Mouse (Mus musculus): ENCODE data around the gene Rae1. TPM values are rescaled to one million over a fixed set of nuclear protein-coding genes. Genes with fewer than 3 reads are reported as not detected.

Rae1 gene
- polyA plus RNA-seq, 1 experiment from 2014 or later, result 156 TPM

DNA sequence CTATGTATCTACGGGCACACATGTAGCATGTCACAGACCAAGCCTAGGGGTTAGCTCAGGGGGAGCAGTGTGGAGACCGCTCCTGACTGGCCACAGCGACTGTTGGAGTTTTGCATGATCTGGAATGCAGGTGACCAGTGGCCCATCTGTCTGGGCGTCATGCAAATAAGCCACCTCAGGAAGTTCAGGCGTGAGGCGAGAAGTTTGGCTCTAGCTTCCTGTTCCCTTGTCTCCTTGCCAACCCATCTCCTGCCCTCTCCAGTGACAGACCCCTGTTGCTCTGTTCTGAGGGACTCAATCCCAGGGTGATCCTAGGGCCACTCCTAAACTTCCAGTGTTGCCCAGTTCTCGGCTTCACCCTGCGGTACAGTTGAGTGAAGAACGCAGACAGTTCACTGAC, 60.5 kb downstream of the Rae1 start:
- 91% methylated on average over 9 of the region's 9 CpGs for WGBS
- H3K4me3 ChIP-seq (replicated peaks; ENCODE audit: low read length), result no peak overlapping the region
- no peak overlapping the region for H3K27ac ChIP-seq (ENCODE audit: low read length)
- H3K9me3 ChIP-seq (ENCODE audit: control insufficient read depth, low read length), result no peaks in the 10 kb centered on the region
- no peak for ATAC-seq
- H3K4me1 ChIP-seq (replicated peaks; ENCODE audit: control insufficient read depth, insufficient read depth, low read length), result no peaks in the 10 kb centered on the region
- H3K9ac ChIP-seq (replicated peaks; ENCODE audit: low read depth, low read length), result no peak overlapping the region
- H3K4me2 ChIP-seq (ENCODE audit: low read length), result no peak overlapping the region
- H3K36me3 ChIP-seq (ENCODE audit: control insufficient read depth, insufficient read depth), result no peaks in the 10 kb centered on the region
- no peaks in the 10 kb centered on the region for H3K27me3 ChIP-seq (replicated peaks; ENCODE audit: control insufficient read depth, insufficient read depth, low read length)

DNA sequence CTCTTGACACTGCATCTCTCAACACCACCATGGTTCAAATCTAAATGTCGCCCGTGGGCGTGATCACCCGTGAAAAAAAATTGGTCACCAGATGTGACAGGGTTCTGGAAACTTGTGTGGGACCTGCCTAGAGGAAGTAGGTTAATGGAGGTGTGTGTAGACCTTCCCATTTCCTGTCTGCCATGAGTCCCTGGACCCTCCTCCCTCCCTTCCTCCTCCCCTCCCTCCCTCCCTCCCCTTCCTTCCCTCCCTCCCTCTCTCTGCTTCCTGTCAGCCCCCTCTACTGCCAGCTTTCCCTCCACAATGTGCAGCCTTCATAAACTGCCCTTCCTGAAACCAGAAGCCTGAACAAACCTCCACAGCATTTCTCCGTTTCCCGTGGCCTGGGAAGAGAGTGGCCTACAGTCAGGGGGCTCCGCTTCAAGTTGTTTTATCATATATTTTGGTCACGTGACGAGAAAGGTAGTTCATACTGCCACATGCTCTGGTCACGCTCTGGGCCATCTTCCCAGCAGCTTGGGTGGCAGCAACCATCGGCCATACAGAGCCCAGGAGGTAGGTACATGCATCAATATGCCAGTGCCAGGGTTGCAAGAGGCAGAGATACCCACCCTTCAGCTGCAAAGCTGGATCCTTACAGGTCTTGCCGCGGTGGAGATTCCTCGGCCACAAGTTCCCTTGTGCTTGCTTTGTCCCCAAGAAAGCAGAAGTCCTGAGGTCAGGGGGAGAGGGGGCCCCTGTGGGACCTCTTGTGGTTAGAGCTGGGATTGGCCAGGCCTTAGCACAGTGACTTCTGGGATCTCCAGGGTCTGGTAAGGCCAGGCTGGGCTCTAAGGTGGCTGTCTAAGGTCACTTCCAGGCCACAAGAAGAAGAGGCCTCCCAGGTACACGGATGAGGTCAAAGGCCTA, 61.8 kb downstream of the Rae1 start:
- H3K4me1 ChIP-seq (replicated peaks; ENCODE audit: control insufficient read depth, insufficient read depth, low read length), result no peaks in the 10 kb centered on the region
- H3K27ac ChIP-seq (ENCODE audit: low read length), result no peak overlapping the region
- no peak overlapping the region for H3K4me3 ChIP-seq (replicated peaks; ENCODE audit: low read length)
- no peaks in the 10 kb centered on the region for H3K9me3 ChIP-seq (ENCODE audit: control insufficient read depth, low read length)
- H3K9ac ChIP-seq (replicated peaks; ENCODE audit: low read depth, low read length), result no peak overlapping the region
- 81% methylated on average over 15 of the region's 15 CpGs for WGBS
- no peak overlapping the region for H3K4me2 ChIP-seq (ENCODE audit: low read length)
- no peak for ATAC-seq
- H3K36me3 ChIP-seq (ENCODE audit: control insufficient read depth, insufficient read depth), result no peaks in the 10 kb centered on the region
- no peaks in the 10 kb centered on the region for H3K27me3 ChIP-seq (replicated peaks; ENCODE audit: control insufficient read depth, insufficient read depth, low read length)

DNA sequence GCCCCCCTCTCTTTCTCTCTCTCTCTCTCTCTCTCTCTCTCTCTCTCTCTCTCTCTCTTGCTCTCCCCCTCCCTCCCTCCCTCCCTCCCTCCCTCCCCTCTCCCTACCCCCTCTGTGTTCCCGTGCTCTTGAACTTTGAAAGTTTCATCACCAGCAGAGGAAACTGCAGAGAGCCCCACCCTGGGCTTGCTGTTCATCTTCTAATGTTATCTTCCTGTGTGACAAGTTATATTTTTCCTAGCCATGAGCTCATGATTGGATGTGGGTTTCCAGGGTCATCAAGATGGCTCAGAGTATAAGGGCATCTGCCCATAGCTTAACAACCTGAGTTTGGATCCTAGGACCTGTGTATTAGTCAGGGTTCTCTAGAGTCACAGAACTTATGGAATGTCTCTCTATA, 63.3 kb downstream of the Rae1 start:
- no peaks in the 10 kb centered on the region for H3K4me1 ChIP-seq (replicated peaks; ENCODE audit: control insufficient read depth, insufficient read depth, low read length)
- no peaks in the 10 kb centered on the region for H3K27me3 ChIP-seq (replicated peaks; ENCODE audit: control insufficient read depth, insufficient read depth, low read length)
- no peaks in the 10 kb centered on the region for H3K36me3 ChIP-seq (ENCODE audit: control insufficient read depth, insufficient read depth)
- H3K4me2 ChIP-seq (ENCODE audit: low read length), result no peak overlapping the region
- ATAC-seq, result no peak
- H3K4me3 ChIP-seq (replicated peaks; ENCODE audit: low read length), result no peak overlapping the region
- H3K9ac ChIP-seq (replicated peaks; ENCODE audit: low read depth, low read length), result no peak overlapping the region
- no peak overlapping the region for H3K27ac ChIP-seq (ENCODE audit: low read length)
- 63% methylated on average over 1 of the region's 1 CpGs for WGBS
- H3K9me3 ChIP-seq (ENCODE audit: control insufficient read depth, low read length), result no peaks in the 10 kb centered on the region

DNA sequence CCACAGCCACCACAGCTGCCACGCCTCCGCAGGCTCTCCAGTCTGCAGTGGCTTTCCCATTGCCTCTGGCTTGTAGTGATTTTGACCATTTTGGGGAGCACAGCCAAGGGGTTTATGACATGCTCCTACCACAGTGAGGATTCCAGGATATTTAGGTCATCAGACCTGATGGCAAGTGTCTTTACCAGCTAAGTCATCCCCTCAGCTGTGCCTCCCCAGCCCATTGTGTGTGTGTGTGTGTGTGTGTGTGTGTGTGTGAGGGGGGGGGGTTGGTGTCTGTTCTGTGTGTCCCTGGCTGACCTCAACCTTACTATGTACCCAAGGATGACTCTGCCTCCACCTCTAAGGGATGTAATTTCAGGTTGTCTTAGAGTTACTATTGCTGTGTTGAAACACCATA, 64.9 kb downstream of the Rae1 start:
- H3K27ac ChIP-seq (ENCODE audit: low read length), result no peak overlapping the region
- H3K4me1 ChIP-seq (replicated peaks; ENCODE audit: control insufficient read depth, insufficient read depth, low read length), result no peaks in the 10 kb centered on the region
- no peak overlapping the region for H3K9ac ChIP-seq (replicated peaks; ENCODE audit: low read depth, low read length)
- H3K4me2 ChIP-seq (ENCODE audit: low read length), result no peak overlapping the region
- no peaks in the 10 kb centered on the region for H3K36me3 ChIP-seq (ENCODE audit: control insufficient read depth, insufficient read depth)
- no peaks in the 10 kb centered on the region for H3K27me3 ChIP-seq (replicated peaks; ENCODE audit: control insufficient read depth, insufficient read depth, low read length)
- 96% methylated on average over 2 of the region's 2 CpGs for WGBS
- H3K4me3 ChIP-seq (replicated peaks; ENCODE audit: low read length), result no peak overlapping the region
- H3K9me3 ChIP-seq (ENCODE audit: control insufficient read depth, low read length), result no peaks in the 10 kb centered on the region
- no peak for ATAC-seq

Other genes starting within 250 kb of the Rae1 start
- 7.4 and 9.7 TPM in 2 replicates for gene Bmp7, start 59.8 kb upstream of the Rae1 start, polyA plus RNA-seq (2015; fragmentation: Nextera tagmentation; extraction: Ambion mirVana)
- gene Spo11, start 22.4 kb upstream of the Rae1 start, polyA plus RNA-seq (2015; fragmentation: Nextera tagmentation; extraction: Ambion mirVana), result 0.68 and 0.75 TPM in 2 replicates
- gene Rbm38, start 20.4 kb downstream of the Rae1 start, polyA plus RNA-seq (2015; fragmentation: Nextera tagmentation; extraction: Ambion mirVana), result 23.3 and 23.4 TPM in 2 replicates
- not detected in 2 replicates for gene Ctcfl, start 119.4 kb downstream of the Rae1 start, polyA plus RNA-seq (2015; fragmentation: Nextera tagmentation; extraction: Ambion mirVana)
- gene Pck1, start 152.9 kb downstream of the Rae1 start, polyA plus RNA-seq (2015; fragmentation: Nextera tagmentation; extraction: Ambion mirVana), result not detected in 2 replicates
- not detected in 2 replicates for gene Zbp1, start 218.8 kb downstream of the Rae1 start, polyA plus RNA-seq (2015; fragmentation: Nextera tagmentation; extraction: Ambion mirVana)

Data from forebrain, embryonic 16.5 days (tissue).